Mouse (Mus musculus) kidney, adult 2 months (tissue): ENCODE measurements at regions not wholly inside any gene's neighbourhood (a gene's known extent, or its start where the extent isn't known, plus 50 kb on each side); places are given as distances from the start of the nearest gene placed in this dataset.

ENCODE experiments used
- CTCF ChIP-seq: fragments of 200-500 bp; conservative IDR thresholded peaks from 2 replicates; pipeline ENCODE4 v1.5.1; 2011; ENCODE audit warnings: low read depth, mild to moderate bottlenecking, control low read depth, low read length, moderate library complexity, mixed read lengths; ENCODE audit not compliant: insufficient read depth, insufficient read length
- POLR2A ChIP-seq: fragments of 200-500 bp; IDR thresholded peaks from one replicate; pipeline ENCODE4 v1.6.1; 2011; ENCODE audit warnings: low read depth, low read length, control low read depth

DNA sequence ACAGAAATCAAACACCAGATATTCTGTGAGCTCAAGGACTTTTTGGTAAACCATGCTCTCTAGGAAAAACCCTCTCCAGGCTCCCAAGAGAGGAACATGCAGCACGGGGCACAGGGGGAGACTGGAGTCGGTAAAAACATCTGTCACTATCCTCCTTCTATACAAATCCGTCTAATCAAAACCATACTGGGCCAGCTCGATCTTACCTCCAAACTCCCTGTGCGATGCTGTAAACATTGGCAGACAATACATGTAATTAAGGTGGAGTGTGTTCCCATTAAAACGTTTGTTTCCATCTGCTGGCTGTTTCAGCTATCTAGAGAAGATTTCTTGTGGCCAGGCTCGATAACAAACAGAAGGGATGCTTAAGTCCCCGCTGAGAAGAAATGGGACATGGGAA lies 262.9 kb upstream of the Sox9 start:
- TF ChIP-seq POLR2A: no peak
- no peak for TF ChIP-seq CTCF
